Mouse (Mus musculus) heart, embryonic 15.5 days (tissue): ENCODE data around the gene Abca4. TPM values are rescaled to one million over a fixed set of nuclear protein-coding genes. Genes with fewer than 3 reads are reported as not detected.

Experiments
- ATAC-seq: fragments of 200-750 bp; cut with Nextera tagmentation; replicated peaks from 2 replicates; pipeline ENCODE4 v1.8.0; 2017; ENCODE audit warnings: low read depth, moderate TSS enrichment; ENCODE audit not compliant: insufficient number of reproducible peaks, insufficient read depth, low FRiP score
- H3K27ac ChIP-seq: fragments of 300-500 bp; sonication (generic); 2 replicates; pipeline ENCODE4 v1.5.1; 2015; ENCODE audit warnings: mild to moderate bottlenecking, inconsistent platforms
- H3K27me3 ChIP-seq: fragments of 300-500 bp; sonication (generic); 2 replicates; pipeline ENCODE4 v1.6.1; 2015; ENCODE audit warnings: inconsistent platforms
- H3K36me3 ChIP-seq: fragments of 300-500 bp; sonication (generic); 2 replicates; pipeline ENCODE4 v1.6.1; 2015; ENCODE audit warnings: mild to moderate bottlenecking, inconsistent platforms
- H3K4me1 ChIP-seq: fragments of 300-500 bp; sonication (generic); replicated peaks from 2 replicates; pipeline ENCODE4 v1.6.1; 2015; ENCODE audit warnings: inconsistent platforms
- H3K4me2 ChIP-seq: fragments of 300-500 bp; sonication (generic); 2 replicates; pipeline ENCODE4 v1.6.1; 2015; ENCODE audit warnings: inconsistent platforms, mild to moderate bottlenecking, moderate library complexity
- H3K4me3 ChIP-seq: fragments of 300-500 bp; sonication (generic); 2 replicates; pipeline ENCODE4 v1.5.1; 2015; ENCODE audit warnings: mild to moderate bottlenecking, inconsistent platforms
- H3K9ac ChIP-seq: fragments of 300-500 bp; sonication (generic); 2 replicates; pipeline ENCODE4 v1.6.1; 2015; ENCODE audit warnings: mild to moderate bottlenecking, inconsistent platforms
- H3K9me3 ChIP-seq: fragments of 300-500 bp; sonication (generic); replicated peaks from 2 replicates; pipeline ENCODE4 v1.6.1; 2016; ENCODE audit warnings: inconsistent platforms
- WGBS: fragments of 180-500 bp; shearing (Covaris S2); methylation state at CpG from one replicate; pipeline ENCODE4 v1.1.7; 2015; ENCODE audit warnings: mixed read lengths; 5-methylcytosine and 5-hydroxymethylcytosine counted together
- polyA plus RNA-seq: library from polyadenylated mRNA; unstranded; fragments of >200 nt; fragmentation: Nextera tagmentation; extraction: Ambion mirVana; gene quantifications from 2 replicates; pipeline ENCODE4 v1.2.1, GENCODE M21; 2015

Abca4 gene
- polyA plus RNA-seq, 1 experiment from 2014 or later = 3.2 TPM

DNA sequence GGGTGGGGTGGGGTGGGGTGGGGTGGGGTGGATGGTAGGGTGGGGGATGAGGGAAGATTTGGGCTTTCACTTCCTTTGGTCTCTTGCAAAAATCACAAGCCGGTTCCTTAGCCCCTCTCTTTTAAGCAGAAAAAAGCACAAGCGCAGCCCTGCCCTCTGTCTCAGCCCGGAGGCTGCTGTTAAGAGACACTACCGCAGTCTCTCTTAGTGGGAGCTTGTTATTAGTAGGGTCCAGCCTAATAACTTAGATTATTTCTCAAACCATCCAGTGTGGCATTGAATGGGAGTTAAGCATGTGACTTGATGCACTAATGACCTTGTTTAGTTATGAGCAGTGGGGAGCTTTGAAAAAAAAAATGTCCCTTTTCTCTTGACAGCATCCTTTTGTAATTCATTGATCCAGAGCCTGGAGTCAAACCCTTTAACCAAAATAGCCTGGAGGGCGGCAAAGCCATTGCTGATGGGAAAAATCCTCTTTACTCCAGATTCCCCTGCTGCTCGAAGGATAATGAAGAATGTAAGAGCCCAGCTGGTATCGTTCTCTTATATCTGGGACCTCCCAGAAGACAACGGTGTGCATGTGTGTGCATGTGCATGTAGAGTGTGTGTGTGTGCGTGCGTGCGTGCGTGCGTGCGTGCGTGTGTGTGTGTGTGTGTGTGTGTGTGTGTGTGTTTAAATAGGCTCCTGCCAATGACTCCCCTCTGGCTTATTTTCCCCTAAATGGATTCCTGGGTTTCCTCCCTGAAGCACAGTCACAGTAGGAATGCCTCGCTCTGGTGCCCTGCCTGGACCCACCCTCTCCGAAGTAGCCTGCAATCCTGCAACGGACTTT is 41.1 kb downstream of the Abca4 start:
- no peak for ATAC-seq
- H3K9me3 ChIP-seq = no peaks in the 10 kb centered on the region
- 78% methylated on average over 18 of the region's 18 CpGs for WGBS
- H3K4me1 ChIP-seq = peaks cover 16% of the 10 kb centered on the region
- no peak overlapping the region for H3K4me2 ChIP-seq
- H3K9ac ChIP-seq = no peak overlapping the region
- no peaks in the 10 kb centered on the region for H3K27me3 ChIP-seq
- H3K36me3 ChIP-seq = no peaks in the 10 kb centered on the region
- H3K4me3 ChIP-seq = no peak overlapping the region
- H3K27ac ChIP-seq = no peak overlapping the region

DNA sequence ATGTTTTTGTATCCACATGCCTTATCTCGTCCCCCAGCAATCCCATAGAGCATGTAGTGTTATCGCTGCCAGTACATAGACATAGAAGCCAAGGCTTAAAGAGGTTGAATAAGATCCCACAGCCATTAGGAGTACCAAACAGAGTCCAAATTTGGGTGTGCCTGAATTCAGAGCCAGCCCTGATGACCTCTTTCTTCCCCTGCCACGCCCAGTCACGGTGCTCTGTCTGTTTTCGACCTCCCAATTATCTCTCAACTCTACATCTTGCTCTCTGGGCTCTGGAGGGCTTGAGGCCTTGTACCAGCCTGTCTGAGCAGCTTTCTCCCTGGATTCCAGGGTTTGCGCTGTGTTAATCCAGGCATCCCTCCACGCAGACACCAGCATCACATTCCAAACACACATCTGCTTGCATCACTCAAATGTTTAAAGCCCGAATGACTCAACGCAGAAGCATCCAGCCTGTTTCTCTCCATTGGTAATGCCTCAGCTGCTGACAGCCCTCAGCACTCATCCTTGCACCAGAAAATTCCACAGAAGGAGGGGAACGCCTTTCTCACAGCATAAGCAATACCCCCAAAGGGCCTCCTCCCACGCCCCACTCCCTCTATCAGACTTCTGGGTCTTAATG is 43.9 kb downstream of the Abca4 start:
- Histone ChIP-seq H3K9me3 (no peaks in the 10 kb centered on the region), H3K4me3 (no peak overlapping the region), H3K4me2 (no peak overlapping the region), H3K36me3 (no peaks in the 10 kb centered on the region), H3K27ac (peak overlapping the region; percentile 58), H3K27me3 (no peaks in the 10 kb centered on the region), H3K9ac (no peak overlapping the region), H3K4me1 (peaks cover 18% of the 10 kb centered on the region)
- ATAC-seq = peak; percentile 71
- WGBS = 34% methylated on average over 11 of the region's 11 CpGs

DNA sequence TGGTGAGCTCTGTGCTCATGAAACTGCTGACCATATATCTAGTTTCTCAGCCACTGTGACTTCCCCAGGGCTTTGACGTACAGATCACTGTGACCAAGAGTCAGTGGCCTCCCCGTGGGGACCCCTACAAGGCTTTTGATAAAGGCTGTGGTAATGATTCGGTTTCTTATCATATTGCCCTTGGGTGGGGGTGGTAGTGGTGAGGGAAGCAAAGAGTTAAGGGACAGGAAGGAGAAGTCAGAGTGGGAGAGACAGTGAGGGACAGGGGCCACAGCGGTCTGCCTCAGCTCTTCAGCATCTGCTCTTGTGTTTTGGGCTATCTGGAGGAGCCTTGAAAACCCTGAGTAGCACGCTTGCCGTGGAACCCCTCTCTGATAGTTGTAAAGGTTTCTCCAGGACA is 46.1 kb downstream of the Abca4 start:
- WGBS = 71% methylated on average over 6 of the region's 6 CpGs
- H3K4me1 ChIP-seq = peaks cover 18% of the 10 kb centered on the region
- no peak overlapping the region for H3K4me2 ChIP-seq
- H3K9ac ChIP-seq = no peak overlapping the region
- H3K9me3 ChIP-seq = no peaks in the 10 kb centered on the region
- no peak for ATAC-seq
- H3K4me3 ChIP-seq = no peak overlapping the region
- no peak overlapping the region for H3K27ac ChIP-seq
- no peaks in the 10 kb centered on the region for H3K27me3 ChIP-seq
- H3K36me3 ChIP-seq = no peaks in the 10 kb centered on the region

DNA sequence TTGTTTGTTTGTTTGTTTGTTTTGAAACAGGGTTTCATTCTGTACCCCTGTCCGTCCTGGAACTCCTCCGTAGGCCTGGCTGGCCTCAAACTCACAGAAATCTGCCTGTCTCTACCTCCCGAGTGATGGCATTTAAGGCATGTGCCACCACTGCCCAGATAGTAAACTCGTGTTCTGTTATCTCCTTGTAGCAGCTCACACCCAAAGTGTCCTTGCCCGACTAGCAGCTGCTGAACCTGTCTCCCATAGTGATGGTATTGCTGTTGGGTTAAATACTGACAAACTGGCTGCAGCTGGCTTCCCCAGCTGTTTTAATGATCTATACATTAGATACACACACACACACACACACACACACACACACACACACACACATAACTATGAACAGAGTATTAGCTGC is 55.5 kb downstream of the Abca4 start:
- no peak overlapping the region for H3K9ac ChIP-seq
- no peak overlapping the region for H3K27ac ChIP-seq
- H3K27me3 ChIP-seq = no peaks in the 10 kb centered on the region
- H3K4me2 ChIP-seq = no peak overlapping the region
- no peaks in the 10 kb centered on the region for H3K9me3 ChIP-seq
- H3K36me3 ChIP-seq = no peaks in the 10 kb centered on the region
- WGBS = 26% methylated on average over 5 of the region's 5 CpGs
- H3K4me3 ChIP-seq = no peak overlapping the region
- H3K4me1 ChIP-seq = peaks cover 30% of the 10 kb centered on the region
- ATAC-seq = no peak

DNA sequence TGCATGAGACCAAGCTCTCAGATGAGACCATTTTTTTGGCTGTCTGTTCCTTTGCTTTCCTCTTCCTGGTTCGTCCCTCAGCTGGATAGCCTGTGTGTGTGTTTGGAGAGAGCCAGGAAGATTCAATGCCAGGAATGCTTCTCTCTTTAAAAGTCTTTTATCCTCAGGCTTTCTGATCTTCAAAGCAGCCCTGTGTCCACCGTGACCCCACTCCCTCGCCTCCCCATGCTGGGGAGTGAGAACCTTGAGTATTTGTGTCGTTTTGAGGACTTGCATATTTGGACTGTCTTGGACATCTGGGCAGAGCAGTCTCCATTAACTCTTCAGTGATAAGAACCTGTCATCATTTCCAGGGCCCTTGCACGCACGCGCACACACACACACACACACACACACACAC is 57.8 kb downstream of the Abca4 start:
- Histone ChIP-seq H3K4me1 (peaks cover 20% of the 10 kb centered on the region), H3K36me3 (no peaks in the 10 kb centered on the region), H3K27me3 (no peaks in the 10 kb centered on the region), H3K27ac (no peak overlapping the region), H3K4me3 (no peak overlapping the region), H3K4me2 (no peak overlapping the region), H3K9me3 (no peaks in the 10 kb centered on the region), H3K9ac (no peak overlapping the region)
- WGBS = 38% methylated on average over 7 of the region's 7 CpGs
- no peak for ATAC-seq

DNA sequence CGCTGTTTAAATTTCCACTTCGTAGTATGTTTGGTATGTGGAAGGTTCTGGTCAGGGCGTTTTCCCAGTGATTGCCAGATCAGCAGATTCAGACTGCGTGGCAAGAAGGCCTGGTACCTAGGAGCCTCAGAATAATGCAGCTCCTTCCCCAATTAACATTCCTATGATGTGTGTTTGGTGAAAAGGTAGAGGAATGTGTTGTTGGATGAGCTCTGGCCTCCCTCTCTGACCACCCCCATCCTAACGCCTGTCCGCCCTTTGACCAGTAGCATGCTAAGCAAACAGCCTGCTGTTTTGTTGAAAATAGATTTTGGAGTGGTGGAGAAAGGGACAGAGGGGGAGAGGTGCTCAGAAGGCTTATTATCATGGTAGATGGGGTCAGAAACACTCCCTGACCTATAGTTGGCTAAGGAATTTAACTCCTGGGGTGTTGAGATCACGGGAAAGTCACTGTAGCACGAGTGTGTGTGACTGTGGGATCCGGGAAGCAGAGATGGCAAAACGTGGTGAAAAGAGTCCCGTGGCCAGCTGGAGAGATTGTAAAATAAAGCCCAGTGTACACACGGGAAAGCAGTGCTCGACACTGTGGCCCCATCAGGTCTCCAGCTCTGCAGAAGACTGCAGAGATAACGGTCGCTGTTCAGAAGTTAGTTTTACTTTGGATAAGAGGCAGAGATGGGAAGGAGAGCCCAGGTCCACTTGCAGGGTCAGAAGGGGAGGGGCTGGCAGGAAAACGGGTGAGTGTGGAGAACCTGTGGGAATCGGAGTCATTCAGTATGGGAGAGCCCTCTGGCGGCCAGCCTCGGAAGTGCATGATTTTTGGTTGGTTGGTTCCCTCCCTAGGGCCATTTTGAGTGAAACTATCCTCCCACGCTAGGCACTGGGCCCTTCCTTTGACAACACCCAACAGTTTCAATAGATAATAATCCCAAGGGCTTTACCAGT is 59.9 kb downstream of the Abca4 start:
- Histone ChIP-seq H3K4me1 (peaks cover 15% of the 10 kb centered on the region), H3K9me3 (no peaks in the 10 kb centered on the region), H3K9ac (no peak overlapping the region), H3K4me3 (peak overlapping the region; percentile 35), H3K27ac (no peak overlapping the region), H3K27me3 (no peaks in the 10 kb centered on the region), H3K4me2 (peak overlapping the region; percentile 59), H3K36me3 (no peaks in the 10 kb centered on the region)
- 20% methylated on average over 20 of the region's 20 CpGs for WGBS
- ATAC-seq = peak; percentile 63

DNA sequence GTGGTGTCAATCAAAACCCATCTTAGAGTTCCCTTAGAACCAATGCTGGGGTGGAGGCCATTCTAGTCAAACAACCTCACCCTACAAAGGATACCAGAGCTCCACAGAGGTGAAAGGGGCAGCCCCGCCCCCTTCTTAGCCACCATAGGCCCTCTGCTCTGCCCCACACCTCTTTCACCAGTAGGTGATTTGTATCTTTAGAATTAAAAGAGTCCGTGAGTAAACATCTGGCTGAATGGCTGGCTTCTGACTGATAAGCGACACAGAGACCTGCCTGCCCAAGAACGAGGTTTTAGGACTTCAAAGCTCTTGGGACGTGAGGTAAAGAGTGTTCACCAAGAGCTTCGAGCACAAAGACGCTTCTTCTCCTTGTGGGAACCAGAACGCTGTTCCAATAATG is 62.7 kb downstream of the Abca4 start:
- H3K4me1 ChIP-seq = peaks cover 18% of the 10 kb centered on the region
- ATAC-seq = no peak
- H3K36me3 ChIP-seq = no peaks in the 10 kb centered on the region
- no peaks in the 10 kb centered on the region for H3K27me3 ChIP-seq
- WGBS = 69% methylated on average over 8 of the region's 8 CpGs
- H3K27ac ChIP-seq = peak overlapping the region; percentile 61
- H3K9me3 ChIP-seq = no peaks in the 10 kb centered on the region
- no peak overlapping the region for H3K9ac ChIP-seq
- no peak overlapping the region for H3K4me3 ChIP-seq
- no peak overlapping the region for H3K4me2 ChIP-seq

DNA sequence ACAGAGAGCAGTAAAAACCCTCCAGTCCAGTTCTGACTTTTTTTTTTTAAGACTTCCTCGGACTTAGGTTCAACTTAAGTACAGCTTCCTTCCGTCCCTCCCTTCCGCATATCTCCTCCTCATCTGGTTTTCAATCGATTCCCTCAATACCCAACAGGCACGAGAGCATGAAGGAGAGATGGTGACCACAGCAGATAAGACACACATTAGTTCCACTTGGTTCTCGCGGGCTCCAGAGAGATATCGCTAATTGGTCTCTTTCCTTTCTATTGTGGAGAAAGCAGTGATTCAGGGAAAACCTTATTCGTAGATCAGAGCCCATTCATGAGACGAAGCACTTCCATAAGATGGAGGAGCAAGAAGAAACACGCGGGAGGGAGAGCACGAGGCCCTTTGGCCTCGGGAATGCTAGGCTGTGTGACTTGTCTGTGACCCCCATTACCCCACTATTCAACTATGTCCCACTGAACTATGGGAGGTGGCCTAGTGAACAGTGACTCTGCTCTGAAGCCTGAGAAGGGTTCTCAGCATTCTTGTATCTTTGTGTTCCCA is 63.5 kb downstream of the Abca4 start:
- H3K4me3 ChIP-seq = no peak overlapping the region
- no peak overlapping the region for H3K4me2 ChIP-seq
- H3K9ac ChIP-seq = no peak overlapping the region
- 0 out of 2 replicates have a peak, but pooled peaks cover 2% of the 10 kb centered on the region for H3K27me3 ChIP-seq
- peak overlapping the region; percentile 14; the same call in 1 of the 2 replicates for H3K27ac ChIP-seq
- H3K36me3 ChIP-seq = no peaks in the 10 kb centered on the region
- 68% methylated on average over 14 of the region's 14 CpGs for WGBS
- peaks cover 21% of the 10 kb centered on the region for H3K4me1 ChIP-seq
- ATAC-seq = no peak
- no peaks in the 10 kb centered on the region for H3K9me3 ChIP-seq

DNA sequence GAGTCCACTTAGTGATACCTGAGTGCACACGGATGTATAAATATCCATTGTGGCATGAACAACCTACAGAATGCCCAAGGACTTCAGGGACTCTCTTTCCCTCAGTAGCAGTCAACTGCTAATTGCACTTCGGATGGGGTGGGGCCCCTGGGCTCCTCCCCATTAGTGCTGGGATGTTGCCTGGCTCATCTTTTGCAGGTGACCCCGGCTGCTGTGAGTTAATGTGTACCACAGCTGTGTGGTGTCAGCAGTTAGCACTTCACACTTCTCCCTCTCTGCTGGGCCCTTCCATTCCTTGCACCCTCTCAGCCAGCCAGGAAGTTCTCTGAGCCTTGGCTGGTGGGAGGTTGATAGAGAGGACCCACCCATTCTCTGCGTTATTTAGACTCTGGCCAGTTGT is 65.2 kb downstream of the Abca4 start:
- Histone ChIP-seq H3K27me3 (0 out of 2 replicates have a peak, but pooled peaks cover 2% of the 10 kb centered on the region), H3K27ac (no peak overlapping the region), H3K4me1 (peaks cover 12% of the 10 kb centered on the region), H3K36me3 (no peaks in the 10 kb centered on the region), H3K9me3 (no peaks in the 10 kb centered on the region), H3K9ac (no peak overlapping the region), H3K4me3 (no peak overlapping the region), H3K4me2 (no peak overlapping the region)
- ATAC-seq = no peak
- WGBS = 44% methylated on average over 4 of the region's 4 CpGs

DNA sequence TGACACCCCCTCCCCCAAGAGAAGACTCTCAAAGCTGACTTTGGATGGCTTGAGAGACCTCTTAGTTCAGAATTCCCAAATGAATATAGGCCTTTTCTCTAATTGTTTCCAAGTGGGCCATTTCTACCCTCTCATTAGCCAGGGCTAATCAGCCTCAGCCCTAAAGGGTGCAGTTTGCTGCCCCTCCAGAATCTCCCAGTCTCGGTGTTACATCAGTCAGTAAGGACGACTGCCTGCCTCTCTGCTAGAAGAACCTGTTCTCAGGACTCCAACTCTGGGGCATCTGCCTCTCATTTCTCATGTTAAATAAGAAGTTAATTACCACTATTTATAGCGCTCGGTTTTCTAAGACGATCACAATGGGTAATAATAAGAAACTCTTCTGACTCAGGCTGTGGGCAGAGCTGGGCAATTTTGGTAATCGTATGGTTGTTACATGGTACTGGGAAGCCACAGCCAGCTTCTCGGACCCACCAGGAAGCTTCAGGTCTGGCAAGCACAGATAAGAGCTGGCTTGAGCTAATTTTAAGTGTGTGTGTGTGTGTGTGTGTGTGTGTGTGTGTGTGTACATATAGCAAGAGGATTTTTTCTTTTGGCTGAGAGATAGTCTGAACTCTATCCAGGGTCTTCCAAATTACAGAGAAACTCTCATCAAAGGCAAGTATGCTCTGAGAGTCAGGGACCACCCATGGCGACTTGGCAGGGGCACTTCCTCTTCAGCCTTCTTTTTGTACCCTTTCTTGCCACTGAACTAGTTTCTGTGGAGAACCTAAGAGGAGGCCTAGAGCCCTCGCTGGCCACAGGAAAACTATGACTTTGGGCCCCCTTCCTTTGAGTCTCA is 67.1 kb downstream of the Abca4 start:
- Histone ChIP-seq H3K9me3 (no peaks in the 10 kb centered on the region), H3K4me1 (peaks cover 12% of the 10 kb centered on the region), H3K4me3 (no peak overlapping the region), H3K9ac (no peak overlapping the region), H3K27me3 (0 out of 2 replicates have a peak, but pooled peaks cover 2% of the 10 kb centered on the region), H3K4me2 (no peak overlapping the region), H3K36me3 (no peaks in the 10 kb centered on the region), H3K27ac (no peak overlapping the region)
- WGBS = 41% methylated on average over 9 of the region's 9 CpGs
- no peak for ATAC-seq
